Mouse (Mus musculus) CH12.LX (cell line): ENCODE data around the gene Ccdc185.

Experiments
- CTCF ChIP-seq, 2 experiments: IDR thresholded peaks in 1 of 2; conservative IDR thresholded peaks in 1 of 2; 2 replicates each; pipeline ENCODE4 v1.5.1; 2011 to 2012; ENCODE audit warnings: low read depth in 2 of 2, low read length in 2 of 2, improper control_type of control experiment in 1 of 2, inconsistent platforms in 1 of 2, mild to moderate bottlenecking in 1 of 2, moderate library complexity in 1 of 2
- GABPA ChIP-seq: IDR thresholded peaks from 2 replicates; pipeline ENCODE4 v1.6.1; 2012; ENCODE audit warnings: low read depth, low read length, improper control_type of control experiment, inconsistent platforms; ENCODE audit not compliant: insufficient replicate concordance
- MAFK ChIP-seq: IDR thresholded peaks from 2 replicates; pipeline ENCODE4 v1.6.1; 2011; ENCODE audit warnings: low read length, improper control_type of control experiment; ENCODE audit not compliant: insufficient replicate concordance
- MEF2A ChIP-seq: IDR thresholded peaks from 2 replicates; pipeline ENCODE4 v1.6.1; 2014; ENCODE audit warnings: low read depth, mild to moderate bottlenecking, inconsistent platforms, low read length, improper control_type of control experiment, borderline replicate concordance
- MXI1 ChIP-seq: IDR thresholded peaks from 2 replicates; pipeline ENCODE4 v1.6.1; 2011; ENCODE audit warnings: mild to moderate bottlenecking, low read depth, low read length, improper control_type of control experiment
- POLR2A ChIP-seq: IDR thresholded peaks from 2 replicates; pipeline ENCODE4 v1.6.1; 2011; ENCODE audit warnings: low read depth, mild to moderate bottlenecking, improper control_type of control experiment, low read length
- RAD21 ChIP-seq: IDR thresholded peaks from 2 replicates; pipeline ENCODE4 v1.6.1; 2011; ENCODE audit warnings: low read depth, mild to moderate bottlenecking, low read length, improper control_type of control experiment, moderate library complexity
- SMC3 ChIP-seq: IDR thresholded peaks from 2 replicates; pipeline ENCODE4 v1.6.1; 2011; ENCODE audit warnings: low read depth, low read length, improper control_type of control experiment
- TBP ChIP-seq: conservative IDR thresholded peaks from 2 replicates; pipeline ENCODE4 v1.6.1; 2011; ENCODE audit warnings: low read depth, low read length, improper control_type of control experiment
- UBTF ChIP-seq: IDR thresholded peaks from 2 replicates; pipeline ENCODE4 v1.6.1; 2012; ENCODE audit warnings: low read depth, mild to moderate bottlenecking, inconsistent platforms, low read length, improper control_type of control experiment, moderate library complexity
- USF2 ChIP-seq: conservative IDR thresholded peaks from 2 replicates; pipeline ENCODE4 v1.6.1; 2011; ENCODE audit warnings: low read depth, low read length, improper control_type of control experiment
- ZKSCAN1 ChIP-seq: IDR thresholded peaks from 2 replicates; pipeline ENCODE4 v1.6.1; 2012; ENCODE audit warnings: low read depth, inconsistent platforms, low read length, improper control_type of control experiment, borderline replicate concordance
- ZNF384 ChIP-seq: IDR thresholded peaks from 2 replicates; pipeline ENCODE4 v1.6.1; 2012; ENCODE audit warnings: low read depth, low read length, improper control_type of control experiment, inconsistent platforms

- TF ChIP-seq GABPA: no peak
- TF ChIP-seq UBTF: no peak
- TF ChIP-seq TBP: no peak
- no peak for TF ChIP-seq ZNF384
- TF ChIP-seq MAFK: no peak
- no peak for TF ChIP-seq POLR2A
- no peak for TF ChIP-seq MEF2A
- TF ChIP-seq CTCF (conservative IDR thresholded peaks at IDR 0.05 in 1 of 2, IDR thresholded peaks at IDR 0.05 in 1 of 2; ENCODE audit: low read depth in 2 of 2, low read length in 2 of 2): no peak
- TF ChIP-seq ZKSCAN1: no peak
- no peak for TF ChIP-seq SMC3
- TF ChIP-seq MXI1: no peak
- TF ChIP-seq RAD21: no peak
- TF ChIP-seq USF2: no peak
These were observed 2.3 kb upstream of the Ccdc185 start for GRCm38 (mm10) chr1:182751301-182751700.
